Mouse (Mus musculus) forebrain, embryonic 14.5 days (tissue): ENCODE measurements at regions not wholly inside any gene's neighbourhood (a gene's known extent, or its start where the extent isn't known, plus 50 kb on each side); places are given as distances from the start of the nearest gene placed in this dataset.

Experiments
- ATAC-seq: fragments of 200-750 bp; cut with Nextera tagmentation; 2 replicates; pipeline ENCODE4 v1.8.0; 2017; ENCODE audit warnings: mild to moderate bottlenecking, moderate library complexity
- DNase-seq: peaks from one replicate; pipeline ENCODE4 v3.0.0-alpha.2; 2015; ENCODE audit warnings: low spot score
- H3K27ac ChIP-seq: fragments of 300-500 bp; sonication (generic); 2 replicates; pipeline ENCODE4 v1.5.1; 2014; ENCODE audit warnings: low read depth, mild to moderate bottlenecking, control low read depth, low read length, moderate library complexity
- H3K27me3 ChIP-seq: fragments of 300-500 bp; sonication (generic); replicated peaks from 2 replicates; pipeline ENCODE4 v1.6.1; 2014; ENCODE audit warnings: low read length, control low read depth, mixed read lengths; ENCODE audit not compliant: control insufficient read depth, insufficient read depth
- H3K36me3 ChIP-seq: fragments of 300-500 bp; sonication (generic); 2 replicates; pipeline ENCODE4 v1.6.1; 2014; ENCODE audit warnings: low read length, control low read depth; ENCODE audit not compliant: control insufficient read depth, insufficient read depth
- H3K4me1 ChIP-seq: fragments of 300-500 bp; sonication (generic); 2 replicates; pipeline ENCODE4 v1.6.1; 2014; ENCODE audit warnings: antibody characterized with exemption, low read length, control low read depth; ENCODE audit not compliant: control insufficient read depth, insufficient read depth
- H3K4me2 ChIP-seq: fragments of 300-500 bp; sonication (generic); 2 replicates; pipeline ENCODE4 v1.6.1; 2014; ENCODE audit warnings: mild to moderate bottlenecking, control low read depth, low read length
- H3K4me3 ChIP-seq: fragments of 300-500 bp; sonication (generic); 2 replicates; pipeline ENCODE4 v1.5.1; 2014; ENCODE audit warnings: low read depth, low read length, control low read depth
- H3K9ac ChIP-seq: fragments of 300-500 bp; sonication (generic); 2 replicates; pipeline ENCODE4 v1.6.1; 2014; ENCODE audit warnings: mild to moderate bottlenecking, low read length, control low read depth, moderate library complexity
- H3K9me3 ChIP-seq: fragments of 300-500 bp; sonication (generic); replicated peaks from 2 replicates; pipeline ENCODE4 v1.6.1; 2016; ENCODE audit warnings: low read length, control low read depth, mixed read lengths; ENCODE audit not compliant: control insufficient read depth
- WGBS: fragments of 180-500 bp; shearing (Covaris S2); extraction: QIAGEN DNeasy Blood & Tissue Kit; methylation state at CpG from one replicate; pipeline ENCODE4 v1.1.7; 2014; 5-methylcytosine and 5-hydroxymethylcytosine counted together

DNA sequence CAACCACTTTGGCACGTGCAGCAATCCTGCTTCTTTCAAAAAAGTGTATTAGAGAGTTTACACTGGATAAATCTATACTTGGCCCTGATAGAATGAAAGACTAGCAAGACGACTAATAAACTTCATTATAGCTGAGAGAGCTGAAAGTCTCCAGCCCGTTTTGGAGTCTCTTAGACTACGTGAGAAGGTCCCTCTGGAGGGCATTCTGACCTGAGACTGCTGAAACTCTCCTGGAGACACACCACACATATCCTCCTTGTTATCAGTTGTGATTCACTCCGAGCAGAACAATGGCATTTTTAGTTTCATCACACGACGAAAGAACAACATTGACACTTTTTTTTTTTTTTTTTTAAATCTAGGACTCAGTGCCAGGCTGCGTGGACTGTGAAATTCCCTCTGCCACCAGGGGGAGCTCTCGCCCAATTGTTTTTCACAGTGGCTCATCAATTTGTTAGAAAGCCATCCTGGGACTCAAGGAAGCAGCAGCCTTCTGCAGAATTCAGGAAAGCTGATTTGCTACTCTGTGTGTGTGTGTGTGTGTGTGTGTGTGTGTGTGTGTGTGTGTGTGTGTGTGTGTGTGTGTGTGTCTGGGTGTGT lies 1467.0 kb upstream of the Slc10a2 start:
- Histone ChIP-seq H3K36me3 (no peaks in the 10 kb centered on the region), H3K4me1 (no peaks in the 10 kb centered on the region), H3K27ac (no peak overlapping the region), H3K9ac (no peak overlapping the region), H3K9me3 (no peaks in the 10 kb centered on the region), H3K27me3 (no peaks in the 10 kb centered on the region), H3K4me2 (no peak overlapping the region), H3K4me3 (no peak overlapping the region)
- 30% methylated on average over 9 of the region's 9 CpGs for WGBS
- ATAC-seq (peak; percentile 91), DNase-seq (peak; percentile 89)

GRCm38 (mm10) chr8:6550965-6551364 lies 1445.8 kb upstream of the Slc10a2 start:
- H3K9me3 ChIP-seq = no peaks in the 10 kb centered on the region
- H3K9ac ChIP-seq = no peak overlapping the region
- no peak overlapping the region for H3K4me2 ChIP-seq
- no peaks in the 10 kb centered on the region for H3K36me3 ChIP-seq
- DNase-seq = peak; percentile 19
- no peak overlapping the region for H3K4me3 ChIP-seq
- no peaks in the 10 kb centered on the region for H3K4me1 ChIP-seq
- no peak overlapping the region for H3K27ac ChIP-seq
- no peaks in the 10 kb centered on the region for H3K27me3 ChIP-seq
- no peak for ATAC-seq

GRCm38 (mm10) chr8:6527171-6527570 lies 1422.0 kb upstream of the Slc10a2 start:
- H3K9ac ChIP-seq = no peak overlapping the region
- no peak overlapping the region for H3K4me2 ChIP-seq
- H3K36me3 ChIP-seq = no peaks in the 10 kb centered on the region
- no peaks in the 10 kb centered on the region for H3K27me3 ChIP-seq
- no peak for DNase-seq
- no peaks in the 10 kb centered on the region for H3K9me3 ChIP-seq
- H3K4me1 ChIP-seq = no peaks in the 10 kb centered on the region
- ATAC-seq = no peak
- H3K4me3 ChIP-seq = no peak overlapping the region
- no peak overlapping the region for H3K27ac ChIP-seq
- WGBS = 13% methylated on average over 5 of the region's 5 CpGs

DNA sequence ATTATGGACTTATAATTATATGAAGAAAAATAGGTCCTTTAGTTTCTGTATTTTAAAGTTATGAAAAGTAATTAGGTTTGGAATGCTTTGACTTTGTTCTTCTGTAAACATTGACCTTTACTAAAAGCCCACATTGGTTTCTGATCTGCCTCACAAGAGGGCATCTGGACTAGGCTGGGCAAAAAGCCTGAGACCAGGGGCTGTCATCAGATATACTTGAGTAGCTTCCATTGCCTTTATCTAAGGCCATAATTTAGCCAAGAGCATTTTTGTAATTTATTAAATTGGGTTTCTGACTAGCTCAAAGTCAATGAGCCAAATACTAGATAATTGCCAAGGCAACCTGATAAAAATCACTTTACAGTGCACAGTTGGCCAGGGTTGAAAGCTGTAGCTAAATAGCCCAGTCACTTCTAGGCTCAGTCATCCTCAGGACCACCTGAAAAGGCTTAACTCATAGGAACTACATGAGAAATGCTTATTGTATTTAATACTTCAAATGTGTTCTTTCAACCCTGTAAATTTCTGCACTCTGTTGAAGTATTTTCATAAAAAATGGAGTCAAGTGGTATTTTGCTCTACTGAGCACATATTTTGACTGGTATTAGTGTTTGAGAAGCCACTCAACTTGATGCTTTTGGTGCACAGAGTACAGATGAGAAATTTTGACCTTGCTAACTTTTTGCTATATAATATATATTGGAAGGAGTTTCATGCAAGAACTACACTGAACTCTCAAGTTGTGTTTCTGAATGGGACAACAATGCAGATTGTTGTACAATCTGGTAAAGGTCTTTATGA lies 1410.9 kb upstream of the Slc10a2 start:
- H3K27me3 ChIP-seq = no peaks in the 10 kb centered on the region
- no peak overlapping the region for H3K4me2 ChIP-seq
- no peaks in the 10 kb centered on the region for H3K9me3 ChIP-seq
- H3K4me3 ChIP-seq = no peak overlapping the region
- ATAC-seq = no peak
- H3K36me3 ChIP-seq = no peaks in the 10 kb centered on the region
- H3K9ac ChIP-seq = no peak overlapping the region
- no peaks in the 10 kb centered on the region for H3K4me1 ChIP-seq
- no peak overlapping the region for H3K27ac ChIP-seq
- DNase-seq = no peak

GRCm38 (mm10) chr8:6492453-6492852 lies 1387.3 kb upstream of the Slc10a2 start:
- no peak overlapping the region for H3K4me2 ChIP-seq
- WGBS = 32% methylated on average over 1 of the region's 1 CpGs
- H3K4me1 ChIP-seq = no peaks in the 10 kb centered on the region
- H3K9me3 ChIP-seq = no peaks in the 10 kb centered on the region
- H3K27ac ChIP-seq = no peak overlapping the region
- no peak overlapping the region for H3K4me3 ChIP-seq
- no peaks in the 10 kb centered on the region for H3K27me3 ChIP-seq
- H3K36me3 ChIP-seq = no peaks in the 10 kb centered on the region
- DNase-seq = peak; percentile 78
- no peak overlapping the region for H3K9ac ChIP-seq
- ATAC-seq = peak; percentile 50; the same call in 1 of the 2 replicates

DNA sequence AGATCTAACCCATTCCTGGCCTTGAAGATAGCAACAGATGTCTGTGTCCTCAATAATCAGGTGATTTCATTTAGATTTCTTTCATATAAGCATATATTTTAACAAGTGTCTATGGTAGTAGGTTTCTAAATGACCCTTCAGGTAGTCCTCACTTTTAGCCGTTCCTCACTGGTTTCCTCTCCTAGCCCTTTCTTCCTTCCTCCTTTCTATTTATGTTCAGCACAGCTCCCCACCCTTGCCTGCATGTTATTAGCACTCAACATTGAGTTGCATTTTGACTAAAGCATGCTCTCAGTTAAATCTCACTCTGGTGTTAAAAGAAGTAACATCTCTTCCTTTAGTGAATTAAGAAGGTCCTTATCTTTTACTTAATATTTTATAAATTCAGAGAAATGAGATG lies 1376.8 kb upstream of the Slc10a2 start:
- no peak overlapping the region for H3K4me2 ChIP-seq
- H3K9me3 ChIP-seq = no peaks in the 10 kb centered on the region
- no peaks in the 10 kb centered on the region for H3K27me3 ChIP-seq
- H3K4me1 ChIP-seq = no peaks in the 10 kb centered on the region
- ATAC-seq (no peak), DNase-seq (no peak)
- H3K36me3 ChIP-seq = no peaks in the 10 kb centered on the region
- WGBS = 94% methylated on average over 1 of the region's 1 CpGs
- H3K4me3 ChIP-seq = no peak overlapping the region
- no peak overlapping the region for H3K9ac ChIP-seq
- H3K27ac ChIP-seq = no peak overlapping the region

GRCm38 (mm10) chr8:6471089-6471488 lies 1365.9 kb upstream of the Slc10a2 start:
- no peak for DNase-seq
- Histone ChIP-seq H3K9me3 (no peaks in the 10 kb centered on the region), H3K4me3 (no peak overlapping the region), H3K27ac (no peak overlapping the region), H3K9ac (no peak overlapping the region), H3K4me2 (no peak overlapping the region), H3K36me3 (no peaks in the 10 kb centered on the region), H3K27me3 (no peaks in the 10 kb centered on the region), H3K4me1 (no peaks in the 10 kb centered on the region)
- no peak for ATAC-seq
- WGBS = 85% methylated on average over 3 of the region's 3 CpGs

GRCm38 (mm10) chr8:6456553-6457180 lies 1351.5 kb upstream of the Slc10a2 start:
- H3K4me1 ChIP-seq = peaks cover 2% of the 10 kb centered on the region; the same call in 1 of the 2 replicates
- no peaks in the 10 kb centered on the region for H3K27me3 ChIP-seq
- WGBS = 22% methylated on average over 3 of the region's 3 CpGs
- no peaks in the 10 kb centered on the region for H3K36me3 ChIP-seq
- H3K4me3 ChIP-seq = no peak overlapping the region
- DNase-seq (peak; percentile 81), ATAC-seq (peak; percentile 94)
- H3K9me3 ChIP-seq = no peaks in the 10 kb centered on the region
- no peak overlapping the region for H3K4me2 ChIP-seq
- H3K27ac ChIP-seq = no peak overlapping the region
- no peak overlapping the region for H3K9ac ChIP-seq

- WGBS = 50% methylated on average over 6 of the region's 6 CpGs
- Histone ChIP-seq H3K9ac (no peak overlapping the region), H3K9me3 (no peaks in the 10 kb centered on the region), H3K4me3 (no peak overlapping the region), H3K27ac (no peak overlapping the region), H3K36me3 (no peaks in the 10 kb centered on the region), H3K27me3 (no peaks in the 10 kb centered on the region), H3K4me1 (no peaks in the 10 kb centered on the region), H3K4me2 (no peak overlapping the region)
- DNase-seq (peak; percentile 53), ATAC-seq (no peak)
Measured at GRCm38 (mm10) chr8:6448301-6448700, 1343.2 kb upstream of the Slc10a2 start.
